Mouse (Mus musculus): Measurements from ENCODE around the gene Bcorl1.

Gene Bcorl1

DNA sequence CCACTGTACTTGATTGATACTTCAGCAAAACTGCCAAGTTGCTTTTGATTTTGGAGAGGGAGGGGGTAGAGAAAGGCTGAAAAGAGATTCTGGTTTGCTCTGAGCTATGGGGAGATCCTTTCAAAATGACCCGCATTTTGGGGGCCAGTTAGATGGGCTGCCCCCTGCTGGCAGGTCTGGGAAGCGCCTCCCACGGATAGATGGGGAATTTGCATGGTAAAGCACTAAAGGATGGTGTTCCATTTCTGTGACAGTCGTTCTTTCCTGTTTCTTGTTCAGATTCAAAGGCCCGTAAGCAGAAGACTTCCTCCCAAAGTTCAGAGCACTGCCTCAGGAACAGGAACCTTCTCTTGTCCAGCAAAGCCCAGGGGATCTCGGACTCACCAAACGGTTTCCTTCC is 42.5 kb downstream of the Bcorl1 start:
- in situ Hi-C loops (cut with MboI; ENCODE audit: unreplicated experiment in 2 of 2), result loop anchor here (5.0 to 10.0 kb wide), 4 partner anchors 106 to 369 kb away; no protein-coding TSS in a partner anchor

DNA sequence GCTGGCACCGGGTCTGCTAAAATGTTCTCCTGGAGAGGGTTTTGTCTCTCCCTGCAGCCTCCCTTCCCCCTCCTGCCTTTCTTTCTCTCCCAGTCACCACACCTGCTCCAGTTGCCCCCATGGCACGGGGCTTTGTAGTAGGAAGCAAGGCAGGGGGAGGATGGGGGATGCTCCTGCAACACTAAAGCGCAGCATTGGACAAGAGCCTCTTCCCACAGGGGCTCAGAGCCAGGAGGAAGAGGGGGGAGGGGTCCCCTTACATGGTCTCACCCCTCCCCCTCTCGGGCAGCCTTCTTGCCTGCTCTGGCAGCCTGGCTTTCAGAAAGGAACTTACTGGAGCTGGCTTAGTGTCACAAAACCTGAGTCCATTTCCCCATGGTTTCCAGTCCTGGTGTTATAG is 44.8 kb downstream of the Bcorl1 start:
- in situ Hi-C loops (cut with MboI; ENCODE audit: unreplicated experiment in 2 of 2), result loop anchor here (10.0 kb wide), 2 partner anchors 301 to 371 kb away; no protein-coding TSS in a partner anchor

DNA sequence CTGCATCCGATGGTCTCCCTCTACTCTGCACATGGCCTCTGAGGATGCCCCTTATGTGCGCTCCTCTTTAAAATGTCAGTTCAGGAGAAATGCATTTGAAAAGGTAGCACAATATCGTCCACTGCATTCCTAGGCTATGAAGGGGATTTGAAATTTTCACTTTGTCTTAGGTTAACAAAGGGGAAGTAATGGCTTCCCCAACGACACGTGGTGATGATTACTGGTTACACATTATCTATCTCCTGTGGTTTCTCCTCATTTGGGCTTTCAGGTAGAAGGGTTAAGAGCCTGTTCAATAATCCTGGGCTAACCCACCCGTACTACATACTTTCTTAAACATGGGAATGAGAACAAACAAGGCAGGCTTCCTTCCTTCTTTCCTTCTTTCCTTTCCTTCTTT is 48.2 kb downstream of the Bcorl1 start:
- in situ Hi-C loops (cut with MboI; ENCODE audit: unreplicated experiment in 2 of 2), result loop anchor here (10.0 kb wide), 2 partner anchors 305 to 375 kb away; no protein-coding TSS in a partner anchor

DNA sequence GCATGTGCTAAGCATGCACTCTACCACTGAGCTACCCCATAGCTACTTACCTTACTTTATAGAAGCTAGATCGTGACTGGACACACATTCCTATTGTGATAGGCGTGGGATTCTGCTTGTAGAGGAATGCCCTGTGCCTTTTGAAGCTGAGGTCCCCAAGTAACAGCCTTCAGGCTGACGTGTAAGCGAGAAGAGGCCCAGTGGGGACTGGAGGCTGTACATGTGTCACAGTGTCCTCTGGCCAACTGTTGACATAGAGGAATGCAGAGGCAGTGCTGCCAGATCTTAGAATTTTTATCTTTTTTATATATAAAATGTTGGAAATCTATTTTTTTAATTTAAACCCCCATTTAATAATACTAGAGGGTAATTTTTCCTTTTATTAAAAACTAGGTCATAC is 58.8 kb downstream of the Bcorl1 start:
- in situ Hi-C loops (cut with MboI; ENCODE audit: unreplicated experiment in 2 of 2), result loop anchor here (5.0 to 10.0 kb wide), 3 partner anchors 308 to 405 kb away; no protein-coding TSS in a partner anchor

DNA sequence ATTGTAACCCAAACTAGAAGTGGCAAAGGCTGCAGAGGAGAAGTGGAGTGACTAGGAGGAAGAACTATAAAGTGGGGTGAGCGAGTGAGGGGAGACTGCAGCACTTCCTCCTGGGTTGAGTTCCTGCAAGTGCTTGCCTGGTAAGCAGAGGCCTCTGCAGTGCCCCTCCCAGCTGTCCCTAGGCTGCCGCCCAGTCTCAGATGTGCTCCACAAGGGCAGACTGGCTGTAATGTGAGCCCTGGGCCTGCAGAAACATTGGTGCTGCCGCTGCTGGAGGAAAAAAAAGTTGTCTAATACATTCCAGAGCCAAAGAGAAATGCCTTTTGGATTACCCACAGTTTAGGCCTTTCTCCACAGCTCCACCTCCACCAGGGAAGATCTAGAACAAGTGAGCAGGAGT is 64.0 kb downstream of the Bcorl1 start:
- in situ Hi-C loops (cut with MboI; ENCODE audit: unreplicated experiment in 2 of 2), result loop anchor here in 1 of 2 experiments (10.0 kb wide), 1 partner anchor 410 kb away; no protein-coding TSS in a partner anchor

DNA sequence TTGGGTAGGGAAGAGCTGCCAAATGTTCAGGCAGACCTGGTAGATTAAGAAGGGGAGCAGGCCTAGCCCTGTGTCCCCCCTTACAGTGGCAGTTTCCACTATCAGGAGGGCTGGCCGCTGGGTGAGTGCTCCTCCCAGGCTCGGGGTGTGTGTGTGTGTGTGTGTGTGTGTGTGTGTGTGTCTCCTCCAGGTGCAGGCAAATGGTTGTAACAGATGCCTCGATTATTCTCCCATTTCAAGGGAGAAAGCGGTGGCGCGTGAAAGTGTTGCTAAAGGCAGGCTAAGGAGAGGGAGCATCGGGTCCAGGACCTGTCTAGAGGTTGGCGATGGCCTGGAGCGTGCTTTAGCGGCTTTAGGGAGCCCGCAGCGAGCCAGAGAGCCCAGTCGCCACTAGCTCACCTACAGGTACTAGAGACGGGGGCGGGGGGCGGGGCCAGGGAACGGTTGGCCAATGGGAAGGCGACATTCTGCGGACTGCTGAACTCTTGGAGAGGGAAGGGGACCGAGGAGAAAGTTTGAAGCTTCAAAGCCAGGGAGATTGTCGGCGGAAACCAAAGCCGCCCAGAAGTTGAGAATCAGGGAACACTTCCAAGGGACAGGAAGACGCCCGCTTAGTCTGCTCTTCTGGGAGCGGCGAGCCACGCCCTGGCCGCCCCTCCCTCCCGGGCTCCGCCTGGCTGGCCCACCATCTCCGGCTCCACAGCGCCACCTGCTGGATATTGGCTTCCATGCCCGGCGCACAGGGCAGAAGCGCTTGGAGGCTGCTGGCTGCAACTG is 68.6 kb downstream of the Bcorl1 start:
- in situ Hi-C loops (cut with MboI; ENCODE audit: unreplicated experiment in 2 of 2), result loop anchor here in 1 of 2 experiments (10.0 kb wide), 1 partner anchor 415 kb away; no protein-coding TSS in a partner anchor

DNA sequence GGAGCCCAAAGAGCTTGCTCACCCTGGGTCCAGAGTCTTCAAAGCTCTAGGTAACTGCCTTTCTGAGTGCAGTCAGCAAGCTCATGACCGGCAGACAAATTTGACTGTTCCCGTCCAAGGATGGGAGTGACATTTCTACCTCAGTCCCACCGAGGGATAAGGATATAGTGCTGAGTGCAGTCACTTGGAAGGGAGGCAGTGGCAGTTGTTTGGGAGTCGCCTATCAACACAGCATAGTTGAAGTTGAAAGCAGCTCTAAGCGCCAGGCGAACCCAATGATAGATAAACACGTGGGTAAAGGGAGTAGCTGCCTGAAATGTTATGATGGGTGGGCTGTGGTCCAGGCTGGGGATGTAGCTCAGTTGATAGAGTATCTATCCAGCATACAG is 69.2 kb downstream of the Bcorl1 start:
- in situ Hi-C loops (cut with MboI; ENCODE audit: unreplicated experiment in 2 of 2), result no loop called here

DNA sequence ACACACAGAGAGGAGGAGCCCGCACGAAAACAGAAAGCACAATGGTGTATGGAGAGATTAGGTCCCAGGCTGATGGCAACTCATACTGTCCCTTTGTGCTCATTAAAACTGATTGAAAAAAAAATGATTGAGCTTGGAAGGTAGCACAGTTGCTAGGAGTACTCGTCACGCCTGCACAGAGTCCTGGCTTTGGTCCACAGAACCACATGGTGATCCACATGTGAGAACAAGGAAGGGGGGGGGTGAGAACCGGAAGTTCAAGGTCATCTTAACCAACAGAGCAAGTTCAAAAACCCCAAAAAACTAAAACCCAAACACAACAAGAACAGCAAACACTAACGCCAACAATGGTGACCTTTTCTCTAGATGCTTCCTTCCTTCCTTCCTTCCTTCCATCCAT is 71.5 kb downstream of the Bcorl1 start:
- in situ Hi-C loops (cut with MboI; ENCODE audit: unreplicated experiment in 2 of 2), result no loop called here

DNA sequence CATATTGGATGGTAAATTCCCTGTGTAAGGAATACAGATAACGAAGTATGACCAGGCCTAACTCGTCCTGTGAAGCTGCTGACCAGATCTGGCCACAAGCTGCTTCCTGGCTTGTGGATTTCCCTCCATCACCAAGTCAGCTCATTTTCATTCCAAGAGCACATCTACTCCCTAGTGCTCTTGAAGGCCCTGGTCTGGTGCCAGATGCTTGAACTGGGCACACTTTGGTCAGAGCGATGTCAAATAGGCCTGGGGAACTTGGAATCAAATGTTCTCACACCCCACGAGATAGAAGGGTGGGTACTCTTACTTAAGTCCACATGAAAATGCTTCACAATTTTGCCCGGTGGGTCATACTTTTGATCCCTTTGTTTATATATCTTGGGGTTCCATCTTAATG is 73.1 kb downstream of the Bcorl1 start:
- in situ Hi-C loops (cut with MboI; ENCODE audit: unreplicated experiment in 2 of 2), result no loop called here

DNA sequence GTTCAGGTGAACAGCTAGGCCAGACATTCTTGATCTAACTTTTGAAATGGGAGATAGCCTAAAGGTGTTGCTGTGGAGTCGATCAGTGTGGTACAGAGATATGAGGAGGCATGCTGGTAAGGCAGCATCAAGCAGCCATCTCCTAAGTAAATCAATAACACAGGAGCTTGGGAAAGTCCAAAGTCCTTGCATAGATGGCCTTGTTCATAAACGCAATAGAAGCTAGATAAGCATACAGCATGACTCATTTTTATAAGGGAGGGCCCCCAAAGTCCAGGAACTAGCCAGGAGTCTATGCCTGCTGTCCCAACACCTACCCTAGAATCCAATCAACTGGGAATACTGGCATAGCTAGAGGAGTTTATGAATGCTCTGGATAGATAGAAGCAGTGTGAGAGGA is 77.3 kb downstream of the Bcorl1 start:
- in situ Hi-C loops (cut with MboI; ENCODE audit: unreplicated experiment in 2 of 2), result no loop called here

DNA sequence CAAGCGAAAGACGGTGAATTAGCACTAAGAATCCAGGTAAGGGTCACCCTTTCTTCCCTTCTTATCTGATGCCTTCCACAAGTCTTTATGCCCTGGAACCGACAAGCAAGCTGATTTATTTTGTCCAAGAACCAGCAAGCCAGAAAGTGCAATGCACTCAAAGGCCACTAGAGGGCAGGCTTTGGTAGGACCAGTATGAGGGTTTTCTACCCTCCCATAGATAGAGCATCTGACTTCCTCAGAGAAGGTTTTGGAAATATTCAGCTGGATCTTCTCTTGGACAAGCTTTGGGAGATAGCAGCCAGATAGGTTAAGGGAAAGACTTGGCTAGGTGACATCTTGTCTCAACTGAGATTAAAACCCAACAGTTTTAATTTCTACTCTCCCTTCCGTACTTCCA is 81.8 kb downstream of the Bcorl1 start:
- in situ Hi-C loops (cut with MboI; ENCODE audit: unreplicated experiment in 2 of 2), result loop anchor here (5.0 kb wide), 2 partner anchors 39 to 109 kb away; partner anchors contain the start of gene Elf4 (in 2 of the 2)

DNA sequence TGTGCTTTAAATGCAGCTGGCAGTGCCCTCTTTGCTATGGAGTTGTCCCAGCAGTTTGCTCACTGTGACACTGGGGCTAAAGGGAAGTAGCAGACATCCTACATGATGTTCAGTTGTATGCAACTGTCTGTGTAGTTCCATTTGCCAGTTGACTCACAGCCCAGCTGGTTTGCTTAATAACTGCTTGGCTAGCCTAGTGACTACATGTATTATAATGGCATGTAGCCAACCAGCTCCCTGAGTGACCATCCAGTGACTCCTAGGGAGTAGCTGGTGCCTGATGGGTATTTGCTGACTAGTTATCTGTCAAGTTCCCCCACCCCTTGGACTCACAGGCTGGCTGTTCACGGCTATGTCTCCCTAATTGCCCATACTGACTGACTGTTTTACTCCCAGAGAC is 82.5 kb downstream of the Bcorl1 start:
- in situ Hi-C loops (cut with MboI; ENCODE audit: unreplicated experiment in 2 of 2), result loop anchor here (5.0 kb wide), 2 partner anchors 39 to 109 kb away; partner anchors contain the start of gene Elf4 (in 2 of the 2)

DNA sequence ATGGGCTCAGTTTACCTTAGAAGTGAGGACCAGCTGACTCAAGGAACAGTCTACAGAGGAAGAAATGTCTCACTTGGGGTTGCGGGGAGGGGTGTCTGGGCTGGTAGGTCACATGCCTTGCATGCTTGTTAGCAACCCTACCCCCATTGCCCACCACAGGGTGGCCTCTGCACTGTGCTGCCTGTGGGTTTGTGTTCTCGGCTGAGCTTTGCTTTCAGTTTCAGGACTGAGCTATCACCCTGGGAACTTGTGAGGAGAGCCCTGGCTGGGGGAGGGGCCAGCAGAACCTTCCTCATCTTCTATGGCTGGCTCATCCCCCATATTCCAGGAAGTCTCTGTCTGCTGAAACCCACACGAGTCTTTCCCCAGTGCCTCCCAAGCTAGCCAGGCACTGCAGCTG is 83.4 kb downstream of the Bcorl1 start:
- in situ Hi-C loops (cut with MboI; ENCODE audit: unreplicated experiment in 2 of 2), result loop anchor here (5.0 kb wide), 2 partner anchors 38 to 108 kb away; partner anchors contain the start of gene Elf4 (in 2 of the 2)

DNA sequence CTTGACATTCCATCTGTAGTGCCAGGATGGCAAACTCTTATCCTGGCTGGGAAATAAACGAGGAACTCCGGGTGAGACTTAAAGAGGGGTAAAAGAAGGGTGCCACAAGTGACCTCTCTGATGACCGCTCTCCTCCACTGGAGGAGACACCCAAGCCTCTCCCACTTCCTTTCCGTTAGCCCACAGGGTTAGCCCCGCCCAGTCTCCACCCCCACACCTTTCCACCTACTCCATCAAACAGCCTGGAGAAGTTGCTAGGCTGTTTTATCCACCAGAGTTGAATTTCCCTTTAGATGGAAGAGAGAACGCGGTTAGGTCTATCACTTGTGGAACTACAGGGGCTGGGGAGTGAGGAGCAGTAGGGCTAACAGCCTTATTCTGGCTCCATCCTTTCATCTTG is 84.1 kb downstream of the Bcorl1 start:
- in situ Hi-C loops (cut with MboI; ENCODE audit: unreplicated experiment in 2 of 2), result loop anchor here in 1 of 2 experiments (5.0 to 25.0 kb wide), 2 partner anchors 283 to 437 kb away; no protein-coding TSS in a partner anchor

DNA sequence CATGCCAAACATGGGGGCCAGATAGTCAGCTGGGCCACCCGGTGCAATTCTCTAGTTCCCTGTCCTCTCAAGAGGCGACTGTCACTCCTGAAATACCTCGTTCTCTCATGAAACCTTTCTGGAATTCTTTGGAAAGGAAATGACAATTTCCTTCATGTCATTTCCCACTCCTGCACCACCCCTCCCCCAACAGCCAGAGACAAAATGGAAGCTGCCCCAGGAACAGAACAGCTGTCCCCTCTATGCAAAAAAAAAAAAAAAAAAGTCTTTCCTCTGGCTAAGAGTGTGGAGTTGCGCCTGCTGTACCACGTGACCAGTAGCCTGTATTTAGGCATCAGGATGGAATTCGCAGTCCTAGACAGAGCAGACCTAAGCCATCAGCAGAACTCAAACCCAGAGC is 87.1 kb downstream of the Bcorl1 start:
- in situ Hi-C loops (cut with MboI; ENCODE audit: unreplicated experiment in 2 of 2), result loop anchor here in 1 of 2 experiments (5.0 to 25.0 kb wide), 2 partner anchors 286 to 434 kb away; no protein-coding TSS in a partner anchor

DNA sequence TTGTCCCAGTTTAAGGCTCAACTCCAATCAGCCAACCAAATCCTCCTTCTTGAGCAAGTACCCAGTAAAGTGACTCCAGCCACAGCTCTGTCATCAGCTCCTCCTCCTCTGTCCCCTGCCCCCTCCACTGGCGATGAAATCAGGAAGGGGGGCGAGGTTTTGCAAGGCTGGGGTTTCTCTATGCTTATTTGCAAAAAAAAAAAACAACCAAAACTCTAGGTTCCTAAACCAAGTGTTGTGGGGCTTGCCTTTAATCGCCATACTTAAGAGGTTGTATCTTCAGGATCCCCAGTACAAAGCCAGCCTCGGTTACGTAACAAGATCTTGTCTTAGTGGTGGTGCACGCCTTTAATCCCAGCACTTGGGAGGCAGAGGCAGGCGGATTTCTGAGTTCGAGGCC is 87.5 kb downstream of the Bcorl1 start:
- in situ Hi-C loops (cut with MboI; ENCODE audit: unreplicated experiment in 2 of 2), result loop anchor here in 1 of 2 experiments (5.0 to 25.0 kb wide), 2 partner anchors 286 to 434 kb away; no protein-coding TSS in a partner anchor

DNA sequence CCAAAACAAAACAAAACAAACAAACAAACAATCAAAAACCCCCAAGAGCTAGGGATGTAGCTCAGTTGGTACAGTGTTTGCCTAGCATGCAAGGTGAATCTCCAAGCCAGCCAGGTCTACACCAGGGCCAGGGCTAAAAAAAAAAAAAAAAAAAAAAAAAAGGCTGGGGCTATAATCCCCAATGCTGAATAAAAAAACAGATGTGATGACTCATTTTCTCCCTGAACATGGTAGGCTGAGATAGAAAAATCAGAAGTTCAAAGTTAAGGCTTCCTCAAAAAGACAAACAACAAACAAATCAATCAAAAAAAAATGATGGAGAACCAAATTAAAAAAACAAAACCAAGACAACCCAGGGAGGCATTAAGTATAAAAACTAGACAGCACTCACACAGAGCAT is 87.9 kb downstream of the Bcorl1 start:
- in situ Hi-C loops (cut with MboI; ENCODE audit: unreplicated experiment in 2 of 2), result loop anchor here in 1 of 2 experiments (5.0 to 25.0 kb wide), 2 partner anchors 287 to 433 kb away; no protein-coding TSS in a partner anchor

DNA sequence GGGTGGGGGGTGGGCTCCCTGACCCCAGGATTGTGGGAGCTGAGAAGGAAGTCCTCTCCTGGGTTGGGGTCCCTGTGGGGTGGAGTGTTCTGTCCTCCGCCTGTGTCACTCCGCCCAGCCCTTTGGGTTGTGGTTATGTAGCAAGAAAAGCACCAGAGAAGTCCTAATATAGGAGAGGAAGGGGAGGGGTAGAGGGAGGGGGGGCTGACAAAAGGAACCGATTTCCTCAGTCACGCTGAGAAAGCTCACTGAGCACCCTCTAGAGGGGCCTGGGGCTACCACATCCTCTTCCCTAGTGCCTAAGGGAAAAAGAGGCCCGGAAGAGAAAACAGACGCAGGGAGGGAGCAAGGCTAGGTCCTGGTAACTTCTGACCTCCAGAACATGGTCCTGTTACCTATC is 88.4 kb downstream of the Bcorl1 start:
- in situ Hi-C loops (cut with MboI; ENCODE audit: unreplicated experiment in 2 of 2), result loop anchor here in 1 of 2 experiments (5.0 to 25.0 kb wide), 2 partner anchors 287 to 433 kb away; no protein-coding TSS in a partner anchor

DNA sequence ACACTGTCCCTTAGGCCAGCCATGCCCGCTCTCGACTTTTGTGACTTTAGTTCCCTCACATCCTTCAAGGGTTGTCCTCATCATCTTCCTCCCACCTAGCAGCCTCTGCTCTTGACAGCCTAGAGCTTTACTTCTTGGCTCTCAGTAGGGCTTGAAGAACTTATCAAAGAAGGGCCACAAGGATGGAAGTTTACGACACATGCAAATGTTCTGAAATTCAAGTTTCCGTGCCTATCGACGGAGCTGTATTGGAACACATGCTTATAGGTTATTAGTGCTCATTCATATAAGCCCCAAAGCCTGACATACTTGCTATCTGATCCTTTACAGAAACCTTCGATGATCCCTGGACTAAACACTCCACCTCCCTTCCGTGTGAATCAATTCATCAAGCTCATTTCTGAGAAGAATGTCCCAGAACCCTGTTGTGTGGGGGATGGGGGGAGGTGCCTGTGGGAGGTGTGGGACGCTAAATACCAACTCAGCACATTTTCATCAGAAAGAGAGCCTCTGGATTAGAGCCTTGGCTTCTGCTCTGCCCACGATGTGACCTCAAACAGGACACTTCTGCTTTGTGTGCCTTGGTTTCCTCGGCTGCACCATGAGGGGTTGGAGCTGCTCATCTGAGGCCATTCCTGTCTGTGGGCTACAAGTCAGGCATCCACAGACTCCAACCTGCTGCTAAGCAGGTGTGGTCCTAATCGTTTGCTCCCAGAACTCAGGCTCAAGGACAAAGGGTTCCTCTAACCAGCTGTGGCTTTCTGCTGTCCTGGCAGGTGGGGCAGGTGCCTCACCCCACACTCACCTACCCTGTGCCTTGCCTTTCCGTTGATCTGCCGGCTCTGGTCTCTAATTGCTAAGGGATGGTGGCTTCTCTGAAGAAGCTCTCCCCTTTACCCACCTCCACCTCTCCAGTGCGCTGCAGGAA is 91.7 kb downstream of the Bcorl1 start:
- in situ Hi-C loops (cut with MboI; ENCODE audit: unreplicated experiment in 2 of 2), result loop anchor here in 1 of 2 experiments (25.0 kb wide), 1 partner anchor 429 kb away; no protein-coding TSS in a partner anchor

DNA sequence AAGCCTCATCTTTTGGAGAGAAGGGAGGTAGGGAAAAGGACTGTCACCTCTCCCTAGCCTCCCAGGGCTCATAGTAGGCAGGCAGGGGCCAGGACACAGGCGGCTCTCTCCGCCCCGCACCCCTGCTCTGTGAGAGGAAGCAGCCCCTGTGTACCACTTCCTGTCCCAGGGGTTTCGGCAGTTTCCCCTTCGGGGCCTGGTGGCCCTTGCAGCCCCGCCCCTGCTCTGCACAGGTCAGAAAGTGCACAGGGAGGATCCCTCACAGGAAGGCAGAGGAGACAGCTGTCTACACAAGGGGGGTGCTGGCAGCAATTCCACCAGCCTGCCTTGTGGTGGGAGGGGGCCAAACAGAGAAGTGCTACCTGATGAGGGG is 92.4 kb downstream of the Bcorl1 start:
- in situ Hi-C loops (cut with MboI; ENCODE audit: unreplicated experiment in 2 of 2), result loop anchor here in 1 of 2 experiments (25.0 kb wide), 1 partner anchor 429 kb away; no protein-coding TSS in a partner anchor

Data from v-Abl transformed pro-B cells (cell line).